Mouse (Mus musculus): ENCODE measurements at regions not wholly inside any gene's neighbourhood (a gene's known extent, or its start where the extent isn't known, plus 50 kb on each side); places are given as distances from the start of the nearest gene placed in this dataset.

- no peak for TF ChIP-seq HCFC1 (IDR thresholded peaks at IDR 0.05; ENCODE audit: borderline replicate concordance, insufficient read depth, low read length)
- Histone ChIP-seq H3K27ac (ENCODE audit: insufficient read depth, low read depth, low read length, poor library complexity, severe bottlenecking) (no peak overlapping the region), H3K4me3 (ENCODE audit: insufficient read depth in 1 of 2, low read depth in 1 of 2, low read length in 2 of 2, poor library complexity in 1 of 2, severe bottlenecking in 1 of 2) (no peak overlapping the region), H3K4me1 (ENCODE audit: control insufficient read depth in 2 of 2, insufficient read depth in 2 of 2, low read length in 2 of 2, poor library complexity in 1 of 2) (peaks cover 3 to 5% of the 10 kb centered on the region in 2 experiments; a peak in 2 of 4 replicates), H3K9me3 (ENCODE audit: control insufficient read depth, insufficient read depth, low read depth, low read length) (no peaks in the 10 kb centered on the region), H3K36me3 (ENCODE audit: control insufficient read depth, insufficient read depth, low read length, poor library complexity, severe bottlenecking) (peaks cover 17% of the 10 kb centered on the region), H3K9ac (ENCODE audit: insufficient read depth, low read depth, low read length, poor library complexity, severe bottlenecking) (no peak overlapping the region)
- in situ Hi-C loops (cut with MboI; ENCODE audit: low sequenced_read_pairs in 2 of 2, unreplicated experiment in 2 of 2) = no loop called here
- DNase-seq (ENCODE audit: low read depth, low spot score) = no peak
These were observed 1255.1 kb upstream of the A1bg start for GRCm38 (mm10) chr15:62177768-62178410.

GRCm38 (mm10) chr15:62176076-62176475 lies 1253.3 kb upstream of the A1bg start:
- DNase-seq (ENCODE audit: low read depth, low spot score) = no peak
- in situ Hi-C loops (cut with MboI; ENCODE audit: low sequenced_read_pairs in 2 of 2, unreplicated experiment in 2 of 2) = no loop called here
- TF ChIP-seq ZC3H11A (IDR thresholded peaks at IDR 0.05; ENCODE audit: borderline replicate concordance, low read depth, low read length) (no peak), CHD2 (IDR thresholded peaks at IDR 0.05; ENCODE audit: low read depth, low read length) (no peak), ZNF384 (IDR thresholded peaks at IDR 0.05; ENCODE audit: low read depth, low read length) (no peak), HCFC1 (IDR thresholded peaks at IDR 0.05; ENCODE audit: borderline replicate concordance, insufficient read depth, low read length) (no peak), MAFK (IDR thresholded peaks at IDR 0.05; ENCODE audit: insufficient read depth, low read depth, low read length) (no peak)
- Histone ChIP-seq H3K4me1 (ENCODE audit: control insufficient read depth in 2 of 2, insufficient read depth in 2 of 2, low read length in 2 of 2, poor library complexity in 1 of 2) (peaks cover 3 to 5% of the 10 kb centered on the region in 2 experiments; a peak in 2 of 4 replicates), H3K36me3 (ENCODE audit: control insufficient read depth, insufficient read depth, low read length, poor library complexity, severe bottlenecking) (peaks cover 9% of the 10 kb centered on the region; the same call in 1 of the 2 replicates), H3K9ac (ENCODE audit: insufficient read depth, low read depth, low read length, poor library complexity, severe bottlenecking) (no peak overlapping the region), H3K27ac (ENCODE audit: insufficient read depth, low read depth, low read length, poor library complexity, severe bottlenecking) (no peak overlapping the region), H3K9me3 (ENCODE audit: control insufficient read depth, insufficient read depth, low read depth, low read length) (no peaks in the 10 kb centered on the region), H3K4me3 (ENCODE audit: insufficient read depth in 1 of 2, low read depth in 1 of 2, low read length in 2 of 2, poor library complexity in 1 of 2, severe bottlenecking in 1 of 2) (no peak overlapping the region)

GRCm38 (mm10) chr15:62173633-62174543 lies 1251.1 kb upstream of the A1bg start:
- in situ Hi-C loops (cut with MboI; ENCODE audit: low sequenced_read_pairs in 2 of 2, unreplicated experiment in 2 of 2) = no loop called here
- TF ChIP-seq ZC3H11A (IDR thresholded peaks at IDR 0.05; ENCODE audit: borderline replicate concordance, low read depth, low read length) (no peak), MAFK (IDR thresholded peaks at IDR 0.05; ENCODE audit: insufficient read depth, low read depth, low read length) (peak; percentile 98), HCFC1 (IDR thresholded peaks at IDR 0.05; ENCODE audit: borderline replicate concordance, insufficient read depth, low read length) (no peak)
- H3K4me3 ChIP-seq (ENCODE audit: insufficient read depth in 1 of 2, low read depth in 1 of 2, low read length in 2 of 2, poor library complexity in 1 of 2, severe bottlenecking in 1 of 2) = no peak overlapping the region

GRCm38 (mm10) chr15:62171632-62172031 lies 1248.8 kb upstream of the A1bg start:
- H3K9me3 ChIP-seq (ENCODE audit: control insufficient read depth, insufficient read depth, low read depth, low read length) = no peaks in the 10 kb centered on the region
- DNase-seq (ENCODE audit: low read depth, low spot score) = no peak
- H3K27ac ChIP-seq (ENCODE audit: insufficient read depth, low read depth, low read length, poor library complexity, severe bottlenecking) = no peak overlapping the region
- TF ChIP-seq ZNF384 (IDR thresholded peaks at IDR 0.05; ENCODE audit: low read depth, low read length) (no peak), ZC3H11A (IDR thresholded peaks at IDR 0.05; ENCODE audit: borderline replicate concordance, low read depth, low read length) (no peak), CHD2 (IDR thresholded peaks at IDR 0.05; ENCODE audit: low read depth, low read length) (no peak), HCFC1 (IDR thresholded peaks at IDR 0.05; ENCODE audit: borderline replicate concordance, insufficient read depth, low read length) (no peak), MAFK (IDR thresholded peaks at IDR 0.05; ENCODE audit: insufficient read depth, low read depth, low read length) (no peak)
- no peak overlapping the region for H3K9ac ChIP-seq (ENCODE audit: insufficient read depth, low read depth, low read length, poor library complexity, severe bottlenecking)
- in situ Hi-C loops (cut with MboI; ENCODE audit: low sequenced_read_pairs in 2 of 2, unreplicated experiment in 2 of 2) = no loop called here
- peaks cover 8% of the 10 kb centered on the region; the same call in 1 of the 2 replicates for H3K36me3 ChIP-seq (ENCODE audit: control insufficient read depth, insufficient read depth, low read length, poor library complexity, severe bottlenecking)
- no peak overlapping the region for H3K4me3 ChIP-seq (ENCODE audit: insufficient read depth in 1 of 2, low read depth in 1 of 2, low read length in 2 of 2, poor library complexity in 1 of 2, severe bottlenecking in 1 of 2)
- peaks cover 3 to 5% of the 10 kb centered on the region in 2 experiments; a peak in 2 of 4 replicates for H3K4me1 ChIP-seq (ENCODE audit: control insufficient read depth in 2 of 2, insufficient read depth in 2 of 2, low read length in 2 of 2, poor library complexity in 1 of 2)

More at GRCm38 (mm10) chr15:62173633-62174543, 1251.1 kb upstream of the A1bg start:
- H3K4me1 ChIP-seq (ENCODE audit: control insufficient read depth in 2 of 2, insufficient read depth in 2 of 2, low read length in 2 of 2, poor library complexity in 1 of 2) = peaks cover 3 to 5% of the 10 kb centered on the region in 2 experiments; a peak in 2 of 4 replicates
- no peaks in the 10 kb centered on the region for H3K9me3 ChIP-seq (ENCODE audit: control insufficient read depth, insufficient read depth, low read depth, low read length)
- no peak for DNase-seq (ENCODE audit: low read depth, low spot score)
- no peak overlapping the region for H3K9ac ChIP-seq (ENCODE audit: insufficient read depth, low read depth, low read length, poor library complexity, severe bottlenecking)
- H3K27ac ChIP-seq (ENCODE audit: insufficient read depth, low read depth, low read length, poor library complexity, severe bottlenecking) = no peak overlapping the region
- H3K36me3 ChIP-seq (ENCODE audit: control insufficient read depth, insufficient read depth, low read length, poor library complexity, severe bottlenecking) = peaks cover 6% of the 10 kb centered on the region; the same call in 1 of the 2 replicates

Measured in ES-E14 (cell line).